Mouse (Mus musculus): ENCODE data around the gene Atp23. TPM values are rescaled to one million over a fixed set of nuclear protein-coding genes. Genes with fewer than 3 reads are reported as not detected.

The Atp23 gene
- polyA plus RNA-seq (2017; shearing (Covaris generic)), result 11.3 TPM

GRCm38 (mm10) chr10:126900821-126901487, at the start of gene Atp23:
Gene Atp23 (minus strand): TSS chr10:126901355.

Other genes starting within 250 kb of the Atp23 start
- 18.1 TPM for gene Ctdsp2, start 77.4 kb upstream of the Atp23 start, polyA plus RNA-seq (2017; shearing (Covaris generic))
- gene Avil, start 99.4 kb upstream of the Atp23 start, polyA plus RNA-seq (2017; shearing (Covaris generic)), result 0.22 TPM
- gene Tsfm, start 129.5 kb upstream of the Atp23 start, polyA plus RNA-seq (2017; shearing (Covaris generic)), result 51.0 TPM
- 21.7 TPM for gene Mettl1, start 140.1 kb upstream of the Atp23 start, polyA plus RNA-seq (2017; shearing (Covaris generic))
- gene Eef1akmt3, start 140.2 kb upstream of the Atp23 start, polyA plus RNA-seq (2017; shearing (Covaris generic)), result 0.18 TPM
- not detected for gene Cyp27b1, start 146.9 kb upstream of the Atp23 start, polyA plus RNA-seq (2017; shearing (Covaris generic))
- gene March9, start 158.8 kb upstream of the Atp23 start, polyA plus RNA-seq (2017; shearing (Covaris generic)), result 0.32 TPM
- gene Cdk4, start 162.2 kb upstream of the Atp23 start, polyA plus RNA-seq (2017; shearing (Covaris generic)), result 398 TPM
- gene Tspan31, start 168.9 kb upstream of the Atp23 start, polyA plus RNA-seq (2017; shearing (Covaris generic)), result 129 TPM
- 33.5 TPM for gene Agap2, start 173.9 kb upstream of the Atp23 start, polyA plus RNA-seq (2017; shearing (Covaris generic))
- 232 TPM for gene Os9, start 219.8 kb upstream of the Atp23 start, polyA plus RNA-seq (2017; shearing (Covaris generic))

All from inflammation-experienced regulatory T-cells, adult 16 weeks (primary cell).